ENCODE assay signal across 14 mouse cellular contexts in genomic region chr1:172240945-172241708, GRCm38 (mm10). TPM values are rescaled to one million over a fixed set of nuclear protein-coding genes. Genes with fewer than 3 reads are reported as not detected.
DNase-seq lines count a peak whose midpoint lies in the region; ATAC-seq lines count a peak whose summit lies in the region.
"Had no signal": no experiment of that assay in that cellular context is flagged by ENCODE, and none has a peak within 500 bp of the region (broad histone marks: within the 10 kb centered on the region; RNA-seq: fewer than 3 reads in every experiment).

No protein-coding gene starts in this region.

- intact Hi-C loops in gastrocnemius, postnatal 14 days (cut with DNase I; ENCODE audit: low total_unique reads), result loop anchor here (10.0 kb wide), 1 partner anchor 76 kb away; no protein-coding TSS in a partner anchor

- peak overlapping the region; percentile 84; the same call in 1 of the 2 replicates for H3K27ac ChIP-seq in heart, embryonic 11.5 days (ENCODE audit: low read depth, low read length)
- H3K27ac ChIP-seq in kidney, embryonic 16.5 days (ENCODE audit: low read length), result peak overlapping the region; percentile 72
- H3K27ac ChIP-seq: limb, embryonic 13.5 days had no signal

- no peaks in the 10 kb centered on the region for H3K36me3 ChIP-seq in heart, embryonic 11.5 days (ENCODE audit: control insufficient read depth, insufficient read depth, low read length)
- no peaks in the 10 kb centered on the region for H3K36me3 ChIP-seq in kidney, embryonic 16.5 days (ENCODE audit: insufficient read depth, low read length)
- H3K36me3 ChIP-seq: limb, embryonic 13.5 days had no signal

- H3K4me2 ChIP-seq in heart, embryonic 11.5 days, result no peak overlapping the region
- H3K4me2 ChIP-seq in kidney, embryonic 16.5 days (replicated peaks; ENCODE audit: low read depth, low read length), result no peak overlapping the region
- H3K4me2 ChIP-seq: limb, embryonic 13.5 days had no signal

- H3K9me3 ChIP-seq in heart, embryonic 11.5 days (replicated peaks; ENCODE audit: control insufficient read depth, low read length), result no peaks in the 10 kb centered on the region
- H3K9me3 ChIP-seq in kidney, embryonic 16.5 days (ENCODE audit: low read length), result no peaks in the 10 kb centered on the region
- H3K9me3 ChIP-seq: limb, embryonic 13.5 days had no signal

- H3K27me3 ChIP-seq in heart, embryonic 11.5 days (ENCODE audit: control insufficient read depth, insufficient read depth, low read length), result 0 out of 2 replicates have a peak, but pooled peaks cover 3% of the 10 kb centered on the region
- peaks cover 6% of the 10 kb centered on the region; the same call in 1 of the 2 replicates for H3K27me3 ChIP-seq in kidney, embryonic 16.5 days (ENCODE audit: insufficient read depth, low read length)
- H3K27me3 ChIP-seq: CH12.LX had no signal

- H3K4me3 ChIP-seq in heart, embryonic 11.5 days (ENCODE audit: low read depth, low read length), result no peak overlapping the region
- no peak overlapping the region for H3K4me3 ChIP-seq in kidney, embryonic 16.5 days (ENCODE audit: low read length)
- H3K4me3 ChIP-seq: erythroblast, embryonic 14.5 days; limb, embryonic 13.5 days had no signal

- H3K4me1 ChIP-seq in heart, embryonic 11.5 days (ENCODE audit: control insufficient read depth, insufficient read depth, low read length), result peaks cover 20% of the 10 kb centered on the region
- H3K4me1 ChIP-seq in kidney, embryonic 16.5 days (ENCODE audit: insufficient read depth, low read length), result peaks cover 13% of the 10 kb centered on the region

- WGBS in heart, embryonic 11.5 days (ENCODE audit: insufficient replicate concordance), result 67% methylated on average over 6 of the region's 6 CpGs
- 37% methylated on average over 6 of the region's 6 CpGs for WGBS in kidney, embryonic 16.5 days

- DNase-seq in heart, adult 8-10 months (ENCODE audit: low spot score), result no peak
- DNase-seq in A20 (ENCODE audit: low read depth, low spot score) (peak; percentile 11), MN1 (ENCODE audit: low spot score) (no peak)
- DNase-seq in embryo, embryonic 10.5 days (ENCODE audit: low spot score), result peak; percentile 48
- no peak for DNase-seq in gastrocnemius, postnatal 14 days
- DNase-seq: cerebellum, adult 18-20 months; thymus, adult 2 months had no signal

- ATAC-seq in heart, embryonic 11.5 days (replicated peaks; ENCODE audit: insufficient number of reproducible peaks, low FRiP score, low TSS enrichment), result no peak
- peak; percentile 32; the same call in 1 of the 2 replicates for ATAC-seq in kidney, embryonic 16.5 days (ENCODE audit: low FRiP score, low TSS enrichment)
- ATAC-seq in CD4-positive, CD25-positive, alpha-beta regulatory T cell, adult 4 months, result no peak

- H3K9ac ChIP-seq in heart, embryonic 11.5 days (ENCODE audit: low read depth, low read length), result no peak overlapping the region
- no peak overlapping the region for H3K9ac ChIP-seq in kidney, embryonic 16.5 days (replicated peaks; ENCODE audit: low read length)
- H3K9ac ChIP-seq: limb, embryonic 13.5 days had no signal

RNA-seq across cellular contexts. Expression of gene Atp1a4, which starts 17.1 kb away (rescaled TPM):
- 0.31 and 0.35 TPM in 2 replicates for polyA plus RNA-seq in heart, embryonic 11.5 days (2014; fragmentation: Nextera tagmentation; extraction: Ambion mirVana)
- not detected for total RNA-seq in heart, adult 8-10 months (2022)
- polyA plus RNA-seq in kidney, embryonic 16.5 days (2015; fragmentation: Nextera tagmentation; extraction: Ambion mirVana), result 0.05 TPM in 1 of 2 replicates, not detected in the other
- not detected for polyA plus RNA-seq in CD4-positive, CD25-positive, alpha-beta regulatory T cell, adult 4 months (2017; shearing (Covaris generic))
- total RNA-seq in gastrocnemius, postnatal 14 days (2021), result under 1 TPM; 0.66 to 0.96 TPM
- total RNA-seq: CH12.LX had no signal
- polyA plus RNA-seq: erythroblast, embryonic 14.5 days; limb, embryonic 13.5 days; neural tube, embryonic 14.5 days had no signal

RNA-seq across cellular contexts. Expression of gene Igsf8, which starts 20.3 kb away (rescaled TPM):
- 22.8 and 24.0 TPM in 2 replicates for polyA plus RNA-seq in heart, embryonic 11.5 days (2014; fragmentation: Nextera tagmentation; extraction: Ambion mirVana)
- total RNA-seq in heart, adult 8-10 months (2022), result 10 to 100 TPM in 3 of 4 experiments, 1 to 10 TPM in 1; 9.8 to 12.2 (median 11.5) TPM
- polyA plus RNA-seq in kidney, embryonic 16.5 days (2015; fragmentation: Nextera tagmentation; extraction: Ambion mirVana), result 60.2 and 69.7 TPM in 2 replicates
- 1 to 10 TPM; 3.8 to 5.5 TPM for polyA plus RNA-seq in CD4-positive, CD25-positive, alpha-beta regulatory T cell, adult 4 months (2017; shearing (Covaris generic))
- 10 to 100 TPM; 11.1 to 12.5 TPM for total RNA-seq in gastrocnemius, postnatal 14 days (2021)

RNA-seq across cellular contexts. Expression of gene Casq1, which starts 21.5 kb away (rescaled TPM):
- 205 and 230 TPM in 2 replicates for polyA plus RNA-seq in heart, embryonic 11.5 days (2014; fragmentation: Nextera tagmentation; extraction: Ambion mirVana)
- total RNA-seq in heart, adult 8-10 months (2022), result 1 to 10 TPM; 2.5 to 6.9 (median 3.7) TPM
- polyA plus RNA-seq in kidney, embryonic 16.5 days (2015; fragmentation: Nextera tagmentation; extraction: Ambion mirVana), result 5.2 and 5.6 TPM in 2 replicates
- not detected for polyA plus RNA-seq in CD4-positive, CD25-positive, alpha-beta regulatory T cell, adult 4 months (2017; shearing (Covaris generic))
- total RNA-seq in gastrocnemius, postnatal 14 days (2021), result 1,000 to 10,000 TPM; 6,638 to 7,021 TPM
- polyA plus RNA-seq: erythroblast, embryonic 14.5 days had no signal

RNA-seq across cellular contexts. Expression of gene Pea15a, which starts 34.5 kb away (rescaled TPM):
- polyA plus RNA-seq in heart, embryonic 11.5 days (2014; fragmentation: Nextera tagmentation; extraction: Ambion mirVana), result 121 and 147 TPM in 2 replicates
- total RNA-seq in heart, adult 8-10 months (2022), result 10 to 100 TPM; 41.7 to 74.1 (median 60.0) TPM
- 129 and 132 TPM in 2 replicates for polyA plus RNA-seq in kidney, embryonic 16.5 days (2015; fragmentation: Nextera tagmentation; extraction: Ambion mirVana)
- polyA plus RNA-seq in CD4-positive, CD25-positive, alpha-beta regulatory T cell, adult 4 months (2017; shearing (Covaris generic)), result 10 to 100 TPM; 55.4 to 76.7 TPM
- 10 to 100 TPM; 39.2 to 60.3 TPM for total RNA-seq in gastrocnemius, postnatal 14 days (2021)

RNA-seq across cellular contexts. Expression of gene Atp1a2, which starts 56.7 kb away (rescaled TPM):
- polyA plus RNA-seq in heart, embryonic 11.5 days (2014; fragmentation: Nextera tagmentation; extraction: Ambion mirVana), result 4.7 and 7.0 TPM in 2 replicates
- total RNA-seq in heart, adult 8-10 months (2022), result 100 to 1,000 TPM; 457 to 541 (median 497) TPM
- 1.7 and 2.4 TPM in 2 replicates for polyA plus RNA-seq in kidney, embryonic 16.5 days (2015; fragmentation: Nextera tagmentation; extraction: Ambion mirVana)
- polyA plus RNA-seq in CD4-positive, CD25-positive, alpha-beta regulatory T cell, adult 4 months (2017; shearing (Covaris generic)), result under 1 TPM; 0.33 to 0.42 TPM
- 1,000 to 10,000 TPM in 1 of 2 experiments, 100 to 1,000 TPM in 1; 826 to 1,026 TPM for total RNA-seq in gastrocnemius, postnatal 14 days (2021)
- polyA plus RNA-seq: erythroblast, embryonic 14.5 days had no signal

Comparison
In these comparisons a context has a peak if more than half of its experiments do, and no peak if none do; other contexts are left out.
1. DNase-seq: peak in A20 (single experiment) and embryo, embryonic 10.5 days (single experiment); none in heart, adult 8-10 months (single experiment), gastrocnemius, postnatal 14 days (single experiment) and MN1 (single experiment).
2. RNA of gene Casq1, which starts 21.5 kb away (polyA plus RNA-seq): 205 to 230 TPM in heart, embryonic 11.5 days; 5.2 to 5.6 TPM in kidney, embryonic 16.5 days and not detected in CD4-positive, CD25-positive, alpha-beta regulatory T cell, adult 4 months; every median in the first group is over 10 times any median in the second.